Mouse (Mus musculus) lung, adult 2 months (tissue): ENCODE results near the gene Yif1b.

Experiments
- CTCF ChIP-seq: fragments of 200-500 bp; IDR thresholded peaks from 2 replicates; pipeline ENCODE4 v1.5.1; 2011; ENCODE audit warnings: mild to moderate bottlenecking, low read length, control low read depth; ENCODE audit not compliant: insufficient read depth
- POLR2A ChIP-seq: fragments of 200-500 bp; IDR thresholded peaks from 2 replicates; pipeline ENCODE4 v1.6.1; 2011; ENCODE audit warnings: low read depth, mild to moderate bottlenecking, control low read depth, low read length, borderline replicate concordance; ENCODE audit errors: extremely low read depth

DNA sequence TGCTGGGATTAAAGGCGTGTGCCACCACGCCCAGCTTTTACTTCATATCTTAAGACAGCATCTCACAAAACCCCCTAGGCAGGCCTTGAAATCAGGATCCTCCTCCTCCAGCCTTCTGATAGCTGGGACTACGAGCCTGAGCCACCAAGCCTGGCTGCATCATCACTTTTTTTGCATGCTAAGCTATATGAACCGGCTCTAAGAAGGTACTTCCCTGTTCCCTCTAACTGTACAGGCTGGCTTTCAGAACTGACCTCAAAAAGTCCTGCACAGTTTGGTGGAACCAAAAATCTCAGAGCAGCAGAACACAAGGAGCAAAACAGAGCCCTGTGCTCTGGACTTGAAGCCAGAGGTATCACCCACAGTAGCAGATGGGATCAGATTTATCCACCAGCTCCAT lies 9.9 kb upstream of the Yif1b start:
- TF ChIP-seq CTCF (no peak), POLR2A (no peak)
